Mouse (Mus musculus) midbrain, embryonic 12.5 days (tissue): Measurements from ENCODE around the gene H1f0. TPM values are rescaled to one million over a fixed set of nuclear protein-coding genes. Genes with fewer than 3 reads are reported as not detected.
A peak's percentile ranks its signal among the peaks of the same experiment; 100 is the strongest.

ENCODE experiments used
- ATAC-seq: fragments of 200-750 bp; cut with Nextera tagmentation; 2 replicates; pipeline ENCODE4 v1.8.0; 2017; ENCODE audit warnings: low read depth, moderate TSS enrichment, moderate library complexity; ENCODE audit not compliant: low FRiP score
- H3K27ac ChIP-seq: fragments of 300-500 bp; sonication (generic); replicated peaks from 2 replicates; pipeline ENCODE4 v1.5.1; 2016; ENCODE audit warnings: mild to moderate bottlenecking
- H3K27me3 ChIP-seq: fragments of 300-500 bp; sonication (generic); 2 replicates; pipeline ENCODE4 v1.6.1; 2016; ENCODE audit warnings: mild to moderate bottlenecking
- H3K36me3 ChIP-seq: fragments of 300-500 bp; sonication (generic); 2 replicates; pipeline ENCODE4 v1.6.1; 2016
- H3K4me1 ChIP-seq: fragments of 300-500 bp; sonication (generic); 2 replicates; pipeline ENCODE4 v1.6.1; 2016
- H3K4me2 ChIP-seq: fragments of 300-500 bp; sonication (generic); replicated peaks from 2 replicates; pipeline ENCODE4 v1.6.1; 2016; ENCODE audit warnings: mild to moderate bottlenecking, moderate library complexity
- H3K4me3 ChIP-seq: fragments of 300-500 bp; sonication (generic); 2 replicates; pipeline ENCODE4 v1.5.1; 2016; ENCODE audit warnings: mild to moderate bottlenecking
- H3K9ac ChIP-seq: fragments of 300-500 bp; sonication (generic); replicated peaks from 2 replicates; pipeline ENCODE4 v1.6.1; 2016; ENCODE audit warnings: mild to moderate bottlenecking, moderate library complexity
- H3K9me3 ChIP-seq: fragments of 300-500 bp; sonication (generic); 2 replicates; pipeline ENCODE4 v1.6.1; 2016; ENCODE audit warnings: mild to moderate bottlenecking
- WGBS: fragments of 180-500 bp; shearing (Covaris S2); methylation state at CpG from one replicate; pipeline ENCODE4 v1.1.7; 2016; 5-methylcytosine and 5-hydroxymethylcytosine counted together
- microRNA-seq: library from miRNA; unstranded; fragments of <30 nt; microRNA quantifications from one replicate; pipeline ENCODE4, GENCODE M21; 2017
- polyA plus RNA-seq: library from polyadenylated mRNA; unstranded; fragments of >200 nt; fragmentation: Nextera tagmentation; extraction: Ambion mirVana; gene quantifications from 2 replicates; pipeline ENCODE4 v1.2.1, GENCODE M21; 2016

The H1f0 gene
- polyA plus RNA-seq, 1 experiment from 2014 or later, result 575 TPM

DNA sequence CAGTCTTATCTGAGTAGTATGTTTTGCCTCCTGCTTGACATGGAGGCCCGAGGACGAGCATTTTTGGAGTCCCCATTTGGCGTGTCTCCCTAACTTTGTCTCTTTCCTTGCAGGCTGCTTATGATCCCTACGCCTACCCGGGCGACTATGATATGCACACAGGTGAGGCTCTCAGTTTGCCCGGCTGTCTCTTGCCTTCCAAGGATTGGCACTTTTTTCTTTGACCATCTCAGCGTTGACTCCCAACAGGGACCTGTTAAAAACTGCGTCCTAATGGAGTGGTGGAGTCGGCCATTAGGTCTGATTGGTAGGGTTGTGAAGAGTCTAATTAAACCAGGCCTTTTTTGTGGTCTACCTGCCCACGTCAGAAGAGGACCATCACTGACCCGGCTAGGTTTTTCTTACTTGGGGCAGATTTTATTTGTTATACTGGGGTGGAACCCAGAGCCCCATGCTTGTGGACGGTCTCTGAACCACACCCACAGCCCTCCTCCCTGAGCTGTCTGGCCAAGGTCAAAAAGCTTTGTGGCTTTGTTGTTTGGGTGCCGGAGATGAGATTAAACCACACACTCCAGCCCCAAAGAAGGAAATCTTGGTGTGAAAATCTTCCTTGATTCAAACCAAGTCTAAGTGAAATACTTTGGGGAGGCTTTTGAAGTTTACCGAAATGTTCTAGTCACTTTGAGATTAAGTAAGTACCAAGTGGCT, 47.6 kb downstream of the H1f0 start:
- H3K9me3 ChIP-seq, result no peaks in the 10 kb centered on the region
- peak overlapping the region; percentile 93 for H3K4me3 ChIP-seq
- WGBS, result 45% methylated on average over 15 of the region's 15 CpGs
- H3K27me3 ChIP-seq, result no peaks in the 10 kb centered on the region
- H3K9ac ChIP-seq, result peak overlapping the region; percentile 86
- ATAC-seq, result no peak
- peaks cover 42% of the 10 kb centered on the region for H3K36me3 ChIP-seq
- H3K4me1 ChIP-seq, result peaks cover 20% of the 10 kb centered on the region
- H3K4me2 ChIP-seq, result peak overlapping the region; percentile 94
- H3K27ac ChIP-seq, result no peak overlapping the region

DNA sequence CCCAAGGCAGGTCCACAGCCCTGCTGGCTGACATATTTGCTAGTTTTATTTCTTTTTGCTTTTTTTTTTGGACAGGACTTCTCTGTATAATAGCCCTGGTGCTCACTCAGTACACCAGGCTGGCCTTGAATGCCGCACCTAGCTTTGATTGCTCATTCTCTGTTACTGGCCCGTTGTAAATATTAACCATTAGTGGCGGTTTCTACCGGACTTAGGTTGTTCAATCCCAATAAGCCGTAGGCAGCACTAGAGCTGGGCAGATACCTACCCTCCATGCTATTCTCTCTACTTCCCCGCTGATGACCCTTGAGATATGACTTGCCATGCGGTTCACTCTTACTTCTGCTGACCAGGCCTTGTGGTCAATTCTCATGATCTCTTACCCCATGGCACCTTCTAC, 51.3 kb downstream of the H1f0 start:
- Histone ChIP-seq H3K9ac (no peak overlapping the region), H3K4me3 (no peak overlapping the region), H3K4me1 (peaks cover 16% of the 10 kb centered on the region), H3K36me3 (peaks cover 80% of the 10 kb centered on the region), H3K27me3 (no peaks in the 10 kb centered on the region), H3K27ac (no peak overlapping the region), H3K4me2 (no peak overlapping the region), H3K9me3 (no peaks in the 10 kb centered on the region)
- ATAC-seq, result no peak
- 97% methylated on average over 7 of the region's 7 CpGs for WGBS

Small RNA genes within 50 kb of the gene (microRNA-seq; reads per million reads assigned to microRNA genes)
- 0.70 reads per million for gene Mir6956

Other genes with a start within 250 kb of the H1f0 start
- 2.3 and 2.6 TPM in 2 replicates for gene Card10, start 225.4 kb upstream of the H1f0 start, polyA plus RNA-seq
- gene Cdc42ep1, start 185.8 kb upstream of the H1f0 start, polyA plus RNA-seq, result 11.5 and 11.9 TPM in 2 replicates
- 0.56 TPM in 1 of 2 replicates, not detected in the other for gene Lgals2, start 172.9 kb upstream of the H1f0 start, polyA plus RNA-seq
- 50.9 and 52.7 TPM in 2 replicates for gene Gga1, start 151.3 kb upstream of the H1f0 start, polyA plus RNA-seq
- 0.10 TPM in 1 of 2 replicates, not detected in the other for gene Gm49510, start 128.8 kb upstream of the H1f0 start, polyA plus RNA-seq
- 8.2 and 9.3 TPM in 2 replicates for gene Sh3bp1, start 128.7 kb upstream of the H1f0 start, polyA plus RNA-seq
- 46.3 and 53.7 TPM in 2 replicates for gene Pdxp, start 114.5 kb upstream of the H1f0 start, polyA plus RNA-seq
- 346 and 420 TPM in 2 replicates for gene Lgals1, start 101.7 kb upstream of the H1f0 start, polyA plus RNA-seq
- gene Nol12, start 93.5 kb upstream of the H1f0 start, polyA plus RNA-seq, result 50.2 and 59.6 TPM in 2 replicates
- 40.0 and 45.0 TPM in 2 replicates for gene Triobp, start 80.7 kb upstream of the H1f0 start, polyA plus RNA-seq
- not detected in 2 replicates for gene Galr3, start 13.4 kb downstream of the H1f0 start, polyA plus RNA-seq
- gene Ankrd54, start 34.4 kb downstream of the H1f0 start, polyA plus RNA-seq, result 64.0 and 67.5 TPM in 2 replicates
- 198 and 202 TPM in 2 replicates for gene Eif3l, start 46.7 kb downstream of the H1f0 start, polyA plus RNA-seq
- 11.4 and 11.5 TPM in 2 replicates for gene Micall1, start 80.4 kb downstream of the H1f0 start, polyA plus RNA-seq
- gene Polr2f, start 112.6 kb downstream of the H1f0 start, polyA plus RNA-seq, result 314 and 327 TPM in 2 replicates
- 9.7 and 11.9 TPM in 2 replicates for gene 1700088E04Rik, start 112.8 kb downstream of the H1f0 start, polyA plus RNA-seq
- 0.48 and 1.2 TPM in 2 replicates for gene Sox10, start 136.8 kb downstream of the H1f0 start, polyA plus RNA-seq
- 60.5 and 67.8 TPM in 2 replicates for gene Pick1, start 200.7 kb downstream of the H1f0 start, polyA plus RNA-seq
- 0.72 and 0.80 TPM in 2 replicates for gene Gm49486, start 200.9 kb downstream of the H1f0 start, polyA plus RNA-seq
- gene Slc16a8, start 226.3 kb downstream of the H1f0 start, polyA plus RNA-seq, result 0.24 and 0.50 TPM in 2 replicates